Mouse (Mus musculus) bone marrow, adult 2 months (tissue): ENCODE results near the gene Sh3glb2. TPM values are rescaled to one million over a fixed set of nuclear protein-coding genes. Genes with fewer than 3 reads are reported as not detected.

ENCODE experiments used
- H3K27ac ChIP-seq: fragments of 200-500 bp; 2 replicates; pipeline ENCODE4 v1.5.1; 2012; ENCODE audit warnings: low read depth, mild to moderate bottlenecking, control low read depth, inconsistent platforms, low read length; ENCODE audit not compliant: control insufficient read depth, poor library complexity, insufficient read depth
- H3K4me1 ChIP-seq: fragments of 200-500 bp; 2 replicates; pipeline ENCODE4 v1.6.1; 2011; ENCODE audit warnings: low read length; ENCODE audit not compliant: control insufficient read depth, insufficient read depth
- H3K4me3 ChIP-seq: fragments of 200-500 bp; replicated peaks from 2 replicates; pipeline ENCODE3; 2011; ENCODE audit warnings: mild to moderate bottlenecking, low read depth, low read length, control low read depth; ENCODE audit not compliant: control insufficient read depth
- CTCF ChIP-seq: fragments of 200-500 bp; IDR thresholded peaks from 2 replicates; pipeline ENCODE4 v1.5.1; 2011; ENCODE audit warnings: low read length, control low read depth; ENCODE audit not compliant: control insufficient read depth, insufficient read depth
- POLR2A ChIP-seq: fragments of 200-500 bp; IDR thresholded peaks from 2 replicates; pipeline ENCODE4 v1.6.1; 2011; ENCODE audit warnings: low read depth, mild to moderate bottlenecking, control low read depth, low read length, borderline replicate concordance; ENCODE audit not compliant: control insufficient read depth
- whole genome bisulfite sequencing: fragments of 180-500 bp; shearing (Covaris S2); methylation state at CpG from one replicate; pipeline ENCODE4 v1.1.7; 2018; 5-methylcytosine and 5-hydroxymethylcytosine counted together
- polyA plus RNA-seq: library from polyadenylated mRNA; stranded (reverse); fragments of >200 nt; gene quantifications from 2 replicates; pipeline ENCODE4 v1.2.4, GENCODE M21; 2011; ENCODE audit warnings: low replicate concordance; ENCODE audit not compliant: missing spikeins, insufficient read depth, insufficient read length

Gene Sh3glb2
- polyA plus RNA-seq, 1 experiment = 50.0 TPM

- 84% methylated on average over 10 of the region's 10 CpGs for WGBS
- no peak for TF ChIP-seq POLR2A
- no peak for TF ChIP-seq CTCF
- H3K4me1 ChIP-seq = no peaks in the 10 kb centered on the region
- H3K4me3 ChIP-seq = no peak overlapping the region
- no peak overlapping the region for H3K27ac ChIP-seq
Measured at GRCm38 (mm10) chr2:30375893-30376292, 16.8 kb upstream of the Sh3glb2 start.

GRCm38 (mm10) chr2:30372726-30373125 is 13.6 kb upstream of the Sh3glb2 start:
- Histone ChIP-seq H3K4me1 (no peaks in the 10 kb centered on the region), H3K4me3 (no peak overlapping the region), H3K27ac (no peak overlapping the region)
- WGBS = 94% methylated on average over 5 of the region's 5 CpGs
- TF ChIP-seq CTCF (no peak), POLR2A (no peak)

DNA sequence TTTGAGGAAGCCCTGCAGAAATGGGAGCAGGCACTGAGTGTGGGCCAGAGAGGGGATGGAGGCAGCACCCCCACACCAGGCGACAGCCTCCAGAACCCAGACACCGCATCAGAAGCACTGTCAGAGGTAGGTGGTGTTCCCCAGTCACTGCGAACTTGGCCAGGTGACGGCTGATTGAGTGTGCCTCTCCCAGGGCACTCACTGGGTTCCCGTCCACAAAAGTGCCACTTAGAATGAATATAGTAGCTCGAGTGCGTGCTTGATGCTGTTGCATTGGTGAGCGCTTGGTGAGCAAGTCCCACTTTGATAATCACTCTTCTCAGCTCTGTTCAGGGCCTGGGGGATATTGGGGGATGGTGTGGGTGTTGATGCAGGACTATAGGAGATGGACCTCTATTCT is 12.4 kb upstream of the Sh3glb2 start:
- 90% methylated on average over 8 of the region's 8 CpGs for WGBS
- no peak overlapping the region for H3K4me3 ChIP-seq
- TF ChIP-seq CTCF (no peak), POLR2A (no peak)
- H3K4me1 ChIP-seq = no peaks in the 10 kb centered on the region
- no peak overlapping the region for H3K27ac ChIP-seq

GRCm38 (mm10) chr2:30366203-30366602 is 7.1 kb upstream of the Sh3glb2 start:
- 50% methylated on average over 5 of the region's 5 CpGs for WGBS
- no peak for TF ChIP-seq POLR2A
- TF ChIP-seq CTCF = no peak
- peaks cover 2% of the 10 kb centered on the region; the same call in 1 of the 2 replicates for H3K4me1 ChIP-seq
- H3K27ac ChIP-seq = no peak overlapping the region
- no peak overlapping the region for H3K4me3 ChIP-seq

GRCm38 (mm10) chr2:30365281-30366069 is 6.3 kb upstream of the Sh3glb2 start:
- H3K4me3 ChIP-seq = no peak overlapping the region
- no peak overlapping the region for H3K27ac ChIP-seq
- H3K4me1 ChIP-seq = peaks cover 2% of the 10 kb centered on the region; the same call in 1 of the 2 replicates
- 90% methylated on average over 2 of the region's 2 CpGs for WGBS
- no peak for TF ChIP-seq CTCF

GRCm38 (mm10) chr2:30363773-30364650 is 4.9 kb upstream of the Sh3glb2 start, which contains the start of gene Miga2:
Gene Miga2, plus strand, starts transcription at chr2:30364233.
- Histone ChIP-seq H3K4me1 (peaks cover 2% of the 10 kb centered on the region; the same call in 1 of the 2 replicates), H3K4me3 (peak within 1 kb of the TSS; percentile 77), H3K27ac (no peak within 1 kb of the TSS; the same call in 1 of the 2 replicates)
- no peak for TF ChIP-seq CTCF
- peak; percentile 78; the same call in 1 of the 2 replicates for TF ChIP-seq POLR2A
- under 1% methylated on average over 54 of the region's 54 CpGs for WGBS

DNA sequence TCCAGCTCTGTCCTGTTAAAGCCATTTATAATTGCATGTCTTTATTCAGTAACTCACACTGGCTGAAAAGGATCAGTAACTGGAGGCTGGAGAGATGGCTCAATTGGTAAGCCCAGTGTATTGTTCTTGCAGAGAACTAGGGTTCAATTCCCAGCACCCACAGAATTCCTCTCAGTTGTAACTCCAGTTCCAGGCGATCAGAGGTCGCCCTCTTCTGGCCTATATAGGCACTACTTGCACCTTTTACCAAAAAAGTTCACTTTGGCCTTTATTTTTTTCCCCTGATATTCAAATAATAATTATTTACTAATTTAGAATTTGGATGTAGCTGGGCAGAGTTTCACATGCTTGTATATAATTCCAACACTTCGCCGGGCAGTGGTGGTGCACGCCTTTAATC is 3.7 kb upstream of the Sh3glb2 start:
- H3K4me1 ChIP-seq = peaks cover 2% of the 10 kb centered on the region; the same call in 1 of the 2 replicates
- H3K4me3 ChIP-seq = no peak overlapping the region
- no peak overlapping the region for H3K27ac ChIP-seq
- 75% methylated on average over 5 of the region's 5 CpGs for WGBS
- no peak for TF ChIP-seq CTCF
- no peak for TF ChIP-seq POLR2A

GRCm38 (mm10) chr2:30360626-30361025 is 1.5 kb upstream of the Sh3glb2 start:
- Histone ChIP-seq H3K27ac (no peak overlapping the region), H3K4me3 (no peak overlapping the region), H3K4me1 (peaks cover 2% of the 10 kb centered on the region; the same call in 1 of the 2 replicates)
- no peak for TF ChIP-seq CTCF
- TF ChIP-seq POLR2A = no peak
- WGBS = 86% methylated on average over 10 of the region's 10 CpGs
